Mouse (Mus musculus): ENCODE measurements around the gene Knstrn.
A peak's percentile ranks its signal among the peaks of the same experiment; 100 is the strongest.

Knstrn gene

DNA sequence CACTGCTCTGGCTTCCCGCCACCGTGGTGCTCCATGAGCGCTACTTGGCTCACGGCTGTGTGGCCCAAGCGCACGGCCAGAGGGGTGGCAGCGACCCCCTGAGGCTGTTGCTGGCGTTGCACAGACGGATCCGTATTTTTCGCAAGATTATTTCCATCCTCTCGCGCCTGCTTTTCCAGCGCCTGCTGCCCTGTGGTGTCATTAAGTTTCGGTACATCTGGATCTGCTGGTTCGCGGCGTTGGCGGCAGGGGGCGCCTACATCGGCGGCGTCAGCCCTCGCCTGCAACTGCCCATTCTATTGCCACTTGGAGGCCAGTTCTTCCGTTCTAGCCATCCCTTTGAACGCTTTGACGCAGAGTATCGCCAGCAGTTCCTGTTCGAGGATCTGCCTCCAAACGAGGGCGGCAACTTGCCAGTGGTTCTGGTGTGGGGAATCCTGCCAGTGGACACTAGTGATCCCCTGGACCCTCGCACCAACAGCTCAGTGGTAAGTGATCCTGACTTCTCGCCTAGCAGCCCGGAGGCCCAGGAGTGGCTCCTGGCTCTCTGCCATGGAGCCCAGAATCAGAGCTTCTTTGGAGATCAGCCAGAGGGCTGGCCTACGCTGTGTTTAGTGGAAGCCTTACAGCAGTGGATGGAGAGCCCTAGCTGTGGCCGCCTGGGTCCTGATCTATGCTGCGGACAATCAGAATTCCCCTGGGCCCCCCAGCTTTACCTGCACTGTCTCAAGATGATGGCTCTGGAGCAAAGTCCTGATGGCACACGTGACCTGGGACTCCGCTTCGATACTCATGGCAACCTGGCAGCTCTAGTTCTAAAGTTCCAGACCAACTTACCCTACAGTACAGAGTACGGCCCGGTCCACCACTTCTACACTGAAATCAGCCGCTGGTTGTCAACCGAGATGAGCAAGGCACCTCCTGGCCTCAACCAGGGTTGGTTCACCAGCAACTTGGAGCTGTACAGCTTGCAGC, 23.0 kb upstream of the Knstrn start:
- DNase-seq (ENCODE audit: low spot score in 2 of 2) = peak; percentile 47 to 70

DNA sequence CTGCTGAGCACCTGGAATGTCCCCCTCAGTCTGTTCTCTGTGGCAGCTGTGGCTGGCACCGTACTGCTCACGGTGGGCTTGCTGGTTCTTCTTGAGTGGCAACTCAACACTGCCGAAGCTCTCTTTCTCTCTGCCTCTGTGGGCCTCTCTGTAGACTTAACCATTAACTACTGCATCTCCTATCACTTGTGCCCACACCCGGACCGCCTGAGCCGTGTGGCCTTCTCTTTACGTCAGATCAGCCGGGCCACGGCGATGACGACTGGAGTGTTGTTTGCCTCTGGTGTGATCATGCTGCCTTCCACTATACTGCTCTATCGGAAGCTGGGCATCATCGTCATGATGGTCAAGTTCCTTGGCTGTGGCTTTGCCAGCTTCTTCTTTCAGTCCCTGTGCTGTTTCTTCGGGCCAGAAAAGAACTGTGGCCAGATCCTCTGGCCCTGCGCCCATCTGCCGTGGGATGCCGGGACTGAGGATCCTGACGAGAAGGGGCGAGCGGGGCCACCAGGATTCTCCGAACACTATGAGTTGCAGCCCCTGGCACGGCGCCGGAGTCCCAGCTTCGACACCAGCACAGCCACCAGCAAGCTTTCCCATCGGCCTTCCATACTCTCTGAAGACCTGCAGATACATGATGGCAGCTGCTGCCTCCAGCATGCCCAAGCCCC, 22.1 kb upstream of the Knstrn start:
- no peak for DNase-seq (ENCODE audit: low spot score in 2 of 2)

DNA sequence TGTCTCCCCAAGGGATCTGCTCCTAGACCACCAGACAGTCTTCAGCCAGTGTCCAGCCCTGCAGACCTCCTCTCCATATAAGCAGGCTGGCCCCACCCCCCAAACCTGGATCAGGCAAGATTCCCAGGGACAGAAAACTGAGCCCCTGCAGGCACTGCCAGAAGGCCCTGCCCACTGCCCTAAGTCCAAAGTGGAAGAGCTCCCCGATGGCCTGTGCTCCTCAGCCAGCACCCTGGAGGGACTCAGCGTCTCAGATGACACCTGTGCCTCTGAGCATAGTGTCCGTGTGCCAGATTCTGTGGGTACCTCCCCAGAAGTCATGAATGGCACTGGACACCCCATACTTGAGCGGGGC, 21.6 kb upstream of the Knstrn start:
- DNase-seq (ENCODE audit: low spot score in 2 of 2) = no peak

DNA sequence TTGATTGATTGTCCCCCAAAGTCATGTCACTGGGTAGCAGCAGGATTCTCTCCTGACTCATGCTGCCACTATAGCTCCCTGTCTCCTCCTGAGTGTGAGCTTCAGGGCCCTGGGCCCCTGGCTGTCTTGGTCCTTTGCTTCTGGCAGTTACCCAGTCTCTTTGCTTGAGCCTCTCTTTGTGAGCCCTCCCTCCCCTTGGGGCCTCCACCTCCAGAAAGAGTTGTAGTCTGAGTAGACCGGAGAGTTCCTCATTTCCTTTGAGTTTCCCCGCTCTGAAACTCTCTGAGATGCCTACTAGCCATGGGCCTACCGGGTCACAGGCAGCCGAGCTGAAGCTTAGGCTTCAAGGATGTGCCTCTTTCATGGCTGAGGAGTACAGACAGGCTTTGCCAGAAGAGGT, 20.2 kb upstream of the Knstrn start:
- DNase-seq (ENCODE audit: low spot score in 2 of 2) = no peak

DNA sequence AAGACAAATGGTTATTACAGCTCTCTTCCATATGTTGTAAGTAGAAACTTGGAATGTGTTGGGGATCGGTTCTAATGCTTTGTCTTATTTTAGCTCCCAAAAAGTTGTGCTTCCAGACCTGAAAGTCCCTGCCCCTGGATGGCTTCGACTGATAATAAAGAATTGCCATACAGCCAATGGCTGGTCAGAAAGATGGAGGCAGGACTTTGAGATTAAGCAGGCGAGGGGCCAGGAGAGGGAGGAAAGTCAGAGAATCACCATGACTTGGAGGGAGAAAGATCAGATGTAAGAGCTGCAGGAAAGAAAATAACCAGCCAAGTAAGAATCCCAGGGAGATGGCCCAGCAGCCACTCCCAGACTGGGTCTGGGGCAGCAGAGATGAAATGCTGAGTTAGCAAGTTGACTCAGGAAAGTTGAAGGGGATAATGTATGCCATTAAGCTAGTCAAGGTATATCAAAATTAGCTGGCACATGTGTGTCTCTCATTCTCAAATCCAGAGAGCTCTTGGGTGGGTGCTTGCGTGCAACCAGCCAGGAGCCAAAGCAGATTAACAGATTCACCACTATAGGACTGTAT, 11.2 kb upstream of the Knstrn start:
- no peak for DNase-seq (ENCODE audit: low spot score in 2 of 2)

DNA sequence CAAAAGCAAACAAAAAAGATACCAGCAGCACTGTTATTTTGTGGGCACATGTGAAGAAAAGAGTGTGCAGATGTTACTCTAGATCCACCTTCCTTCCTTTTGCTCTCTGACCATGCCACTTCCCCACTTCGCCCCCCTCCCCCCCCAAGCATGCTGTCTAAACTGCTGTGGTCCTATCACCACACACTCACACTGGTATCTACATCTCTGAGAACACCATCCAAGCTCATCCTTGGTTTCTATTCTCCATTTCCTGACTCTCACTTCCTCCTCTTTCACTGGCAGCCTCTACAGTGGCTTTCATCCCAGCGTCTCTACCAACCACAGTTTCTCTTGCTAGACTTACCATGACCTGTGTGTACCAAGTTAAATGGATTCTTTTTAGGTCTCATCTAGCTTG, 9.3 kb upstream of the Knstrn start:
- no peak for DNase-seq (ENCODE audit: low spot score in 2 of 2)

DNA sequence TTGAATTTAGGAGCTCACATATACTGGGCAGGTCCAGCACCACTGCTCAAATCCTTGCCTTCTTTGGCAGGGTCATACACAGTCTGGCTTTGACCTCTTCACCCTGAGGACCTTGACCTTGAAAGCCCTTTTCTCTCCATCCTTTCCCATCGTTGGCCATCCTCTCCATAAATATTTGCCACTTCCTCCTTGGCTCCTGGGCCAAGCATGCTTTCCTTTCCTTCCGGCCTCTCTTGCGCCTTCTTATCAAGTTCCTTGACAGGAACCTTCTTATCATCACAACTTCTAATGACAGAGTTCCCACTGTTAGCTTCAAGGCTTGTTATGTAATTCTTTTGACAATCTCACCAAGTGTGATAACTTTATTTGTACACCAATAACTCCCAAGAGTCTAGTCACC, 8.7 kb upstream of the Knstrn start:
- no peak for DNase-seq (ENCODE audit: low spot score in 2 of 2)

DNA sequence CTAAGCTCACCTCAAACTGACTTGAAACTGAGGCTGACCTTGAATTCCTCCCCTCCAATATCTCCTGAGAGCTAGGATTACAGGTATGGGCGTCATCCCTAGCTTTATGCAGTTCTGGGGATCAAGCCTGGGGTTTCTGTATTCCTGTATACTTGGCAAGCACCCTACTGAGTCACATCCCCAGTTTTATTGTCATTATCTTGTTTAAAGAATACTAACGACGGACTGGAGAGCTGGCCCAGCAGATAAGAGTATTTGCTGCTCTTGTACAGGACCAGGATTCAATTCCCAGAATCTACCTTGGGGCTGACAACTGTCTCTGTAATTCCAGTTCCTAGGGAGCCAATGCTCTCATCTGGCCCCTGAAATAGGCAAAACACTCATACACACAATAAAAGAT, 8.0 kb upstream of the Knstrn start:
- DNase-seq (ENCODE audit: low spot score in 2 of 2) = no peak

DNA sequence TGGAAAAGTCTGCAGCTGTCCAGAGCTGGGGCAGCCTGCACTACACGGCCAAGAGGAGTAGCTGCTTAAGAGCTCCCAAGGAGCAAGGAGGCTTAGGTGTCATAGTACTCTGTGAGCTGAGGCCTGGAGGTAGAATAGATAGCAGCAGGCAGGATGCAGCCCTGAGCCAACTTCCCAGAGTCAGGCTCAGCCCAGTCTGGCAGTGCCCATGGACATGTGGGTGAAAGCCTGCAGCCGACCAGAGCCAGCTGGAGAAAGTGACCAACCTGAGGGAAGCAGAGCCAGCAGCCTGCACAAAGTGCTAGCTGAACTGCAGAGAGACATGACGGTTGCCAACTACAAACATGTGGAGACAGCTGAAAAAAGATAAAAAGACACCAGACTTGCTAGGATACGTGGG, 6.9 kb upstream of the Knstrn start:
- peak in 1 of 2 experiments; percentile 28 for DNase-seq (ENCODE audit: low spot score in 2 of 2)

DNA sequence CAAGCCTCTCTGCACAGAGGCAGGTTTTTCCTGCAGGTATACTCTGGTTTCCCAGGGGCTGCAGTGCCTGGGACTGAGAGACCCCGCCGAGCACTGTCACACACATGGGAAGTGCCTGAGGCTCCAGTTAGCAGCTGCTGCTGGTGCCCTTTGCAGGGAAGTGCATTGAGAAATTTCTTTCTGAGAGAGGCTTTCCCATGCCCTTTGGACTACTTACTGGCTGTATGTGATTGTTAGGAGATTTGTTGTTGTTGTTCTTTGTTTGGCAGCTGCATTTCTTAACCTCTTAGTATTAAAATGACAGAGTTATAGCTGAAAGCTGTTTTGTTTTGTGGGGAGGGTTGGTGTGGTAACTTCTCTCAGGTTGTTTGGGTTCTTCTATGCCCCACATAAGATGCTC, 2.9 kb upstream of the Knstrn start:
- DNase-seq (ENCODE audit: low spot score in 2 of 2) = no peak

DNA sequence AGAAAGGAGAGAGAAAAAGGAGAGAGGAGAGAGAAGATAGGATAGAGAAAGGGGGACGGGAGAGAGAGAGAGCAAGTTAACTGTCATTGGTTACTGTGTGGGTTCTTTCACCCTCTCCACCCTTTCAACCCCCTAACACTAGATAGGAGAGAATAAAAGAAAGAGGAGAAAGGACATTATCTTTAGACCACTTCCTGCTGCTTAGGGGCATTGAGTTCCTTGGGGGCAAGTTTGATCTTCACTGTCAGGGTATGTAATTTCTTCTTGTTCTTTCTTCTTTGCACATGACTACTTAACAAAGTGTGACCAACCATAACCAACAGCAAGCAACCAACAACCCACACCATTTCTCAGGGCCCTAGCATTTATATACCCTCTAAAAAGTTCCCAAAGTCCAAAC, 1.1 kb upstream of the Knstrn start:
- no peak for DNase-seq (ENCODE audit: low spot score in 2 of 2)

DNA sequence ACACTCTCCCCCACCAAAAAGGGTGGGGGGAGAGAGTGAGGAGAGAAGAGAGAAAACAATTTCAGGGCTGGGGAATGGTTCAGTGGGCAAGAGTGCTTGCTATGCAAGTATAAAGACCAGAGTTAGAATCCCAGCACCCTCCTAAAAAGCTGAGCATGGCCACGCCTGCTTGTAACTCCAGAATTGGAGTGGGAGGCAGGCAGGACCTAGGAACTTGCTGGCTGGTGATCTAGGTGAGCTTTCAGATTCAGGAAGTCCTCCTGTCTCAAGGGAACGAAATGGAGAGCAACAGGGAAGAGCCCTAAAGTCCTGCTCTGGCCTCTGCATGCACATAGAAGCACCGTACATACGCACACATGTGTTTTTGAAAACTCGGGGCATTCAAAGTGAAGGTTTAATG, 9.0 kb downstream of the Knstrn start:
- no peak for DNase-seq (ENCODE audit: low spot score in 2 of 2)

DNA sequence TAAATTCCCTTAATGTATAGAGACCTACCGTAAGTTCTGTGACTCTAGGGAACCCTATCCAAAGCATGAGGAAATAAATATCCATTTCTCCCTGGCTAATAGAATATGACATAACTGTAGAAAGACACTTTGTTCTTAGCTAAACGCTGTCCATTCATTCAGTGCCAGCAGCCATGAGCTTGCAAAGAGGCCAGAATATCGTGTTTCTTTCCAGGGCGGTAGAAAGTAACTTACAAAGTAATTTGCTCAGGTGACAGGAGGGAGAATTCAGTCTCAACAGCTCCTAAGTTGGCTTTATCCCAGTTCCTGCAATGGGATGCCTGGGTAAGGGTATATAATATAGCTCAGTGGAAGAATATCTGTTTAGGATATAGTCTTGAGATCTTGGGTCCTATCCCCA, 10.6 kb downstream of the Knstrn start:
- no peak for DNase-seq (ENCODE audit: low spot score in 2 of 2)

DNA sequence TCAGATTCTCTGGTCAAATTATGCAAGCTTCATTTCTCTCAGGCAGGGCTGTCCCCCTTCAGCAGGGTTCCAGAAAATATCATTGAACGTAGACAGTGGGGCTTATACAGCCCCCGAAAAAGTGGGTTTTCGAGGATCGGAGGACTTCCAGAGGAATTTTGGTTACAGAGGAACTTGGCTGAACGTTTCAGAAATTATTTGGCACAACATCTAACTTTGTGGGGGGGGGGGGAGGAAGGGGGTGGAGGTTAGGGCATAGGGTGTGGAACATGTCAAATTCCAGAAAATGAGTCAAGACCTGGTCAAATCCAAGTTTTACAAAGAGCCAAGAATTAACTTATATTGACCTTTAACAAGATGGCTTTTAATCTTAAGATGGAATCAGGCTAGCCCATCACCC, 15.3 kb downstream of the Knstrn start:
- no peak for DNase-seq (ENCODE audit: low spot score in 2 of 2)

DNA sequence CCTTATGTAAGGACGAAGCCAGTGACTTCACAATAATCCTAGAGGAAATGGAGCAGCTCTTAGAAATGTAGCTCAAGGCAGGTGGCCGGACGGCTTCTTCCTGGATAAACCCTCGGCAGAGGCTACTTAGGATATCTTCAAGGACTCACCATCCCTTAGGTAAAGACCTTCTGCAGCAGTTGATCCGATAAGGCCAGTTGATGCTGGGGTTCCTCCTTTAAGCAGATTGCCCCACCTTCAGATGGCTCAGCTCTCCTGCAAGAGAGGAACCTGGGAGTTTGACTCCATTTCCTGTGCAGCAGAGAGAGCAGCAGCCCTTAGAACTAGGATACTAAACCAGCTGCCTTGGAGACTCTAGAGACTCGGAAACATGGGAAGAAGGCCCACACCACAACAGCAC, 20.3 kb downstream of the Knstrn start:
- DNase-seq (ENCODE audit: low spot score in 2 of 2) = no peak

DNA sequence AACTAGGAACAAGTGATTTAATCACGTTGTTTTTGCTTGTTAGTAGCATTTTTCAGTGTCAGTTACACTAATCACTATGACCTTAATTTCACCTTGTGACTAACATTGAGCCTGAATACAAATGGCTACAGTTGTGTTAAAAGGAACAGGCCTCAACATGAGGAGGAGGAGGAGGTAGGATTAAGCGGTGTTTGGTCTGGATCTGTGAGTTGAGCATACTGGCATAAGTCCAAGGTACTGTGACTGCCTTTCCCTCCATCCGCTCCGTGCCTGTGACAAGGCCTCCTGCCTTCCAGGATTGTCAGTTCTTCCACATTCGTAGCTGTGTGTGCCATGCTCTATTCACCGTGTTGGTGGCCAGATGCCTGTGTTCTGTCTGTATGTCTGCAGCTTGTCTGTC, 21.3 kb downstream of the Knstrn start:
- no peak for DNase-seq (ENCODE audit: low spot score in 2 of 2)

DNA sequence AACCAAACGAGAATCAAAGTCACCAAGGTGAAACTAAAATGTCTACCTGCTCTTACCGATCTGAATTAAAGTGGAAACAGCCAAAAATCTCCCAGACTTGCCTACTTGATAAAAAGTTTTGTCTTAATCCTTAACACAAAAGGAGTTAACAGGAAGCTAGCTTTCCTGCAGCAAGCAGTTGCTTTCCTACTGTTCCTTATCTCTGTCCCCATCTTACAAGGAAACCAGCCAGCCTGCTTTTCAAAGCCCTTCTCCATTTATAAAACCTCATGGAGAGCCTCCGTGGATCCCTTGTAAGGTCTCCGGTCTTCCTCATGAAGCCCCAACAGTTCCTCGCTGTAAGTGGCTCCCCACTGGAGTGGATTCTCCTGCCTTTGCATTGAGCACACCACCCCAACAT, 24.5 kb downstream of the Knstrn start:
- DNase-seq (ENCODE audit: low spot score in 2 of 2) = no peak

DNA sequence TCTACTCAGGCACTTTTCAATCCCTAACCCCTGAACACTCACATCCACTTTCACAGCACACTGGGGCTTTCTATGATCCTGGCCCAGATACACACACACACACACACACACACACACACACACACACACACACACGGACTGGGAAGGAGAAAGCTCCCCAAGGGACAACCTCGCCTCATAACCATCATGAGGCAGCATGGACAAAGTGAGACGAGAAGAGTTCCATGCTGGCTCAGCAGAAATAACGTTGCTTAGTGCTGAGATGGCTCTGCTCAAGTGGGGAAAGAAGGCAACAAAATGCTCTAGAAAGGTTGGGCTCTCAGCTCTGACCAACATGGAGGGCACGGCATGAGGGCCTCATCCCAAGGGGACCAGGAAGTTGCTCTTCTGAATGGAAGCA, 27.4 kb downstream of the Knstrn start:
- DNase-seq (ENCODE audit: low spot score in 2 of 2) = no peak

DNA sequence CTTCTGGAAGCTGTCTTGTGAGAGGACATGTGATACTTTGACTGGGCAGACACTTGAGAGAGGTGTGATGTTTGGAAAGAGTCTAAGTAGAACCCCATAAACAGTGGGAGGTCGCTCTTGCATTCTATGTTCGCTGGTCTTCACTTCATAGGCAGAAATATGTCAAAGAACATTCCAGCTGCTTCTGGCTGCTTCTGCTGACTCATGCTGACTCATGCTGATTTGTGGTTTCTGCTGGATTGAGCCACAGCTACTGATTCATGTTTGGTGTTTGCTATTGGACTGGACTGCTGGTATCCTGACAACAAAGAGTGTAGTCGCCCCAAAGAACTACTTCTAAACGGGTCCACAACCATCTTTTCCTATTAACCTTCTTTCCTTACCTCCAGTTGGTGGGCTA, 28.0 kb downstream of the Knstrn start:
- DNase-seq (ENCODE audit: low spot score in 2 of 2) = peak; percentile 5 to 8

DNA sequence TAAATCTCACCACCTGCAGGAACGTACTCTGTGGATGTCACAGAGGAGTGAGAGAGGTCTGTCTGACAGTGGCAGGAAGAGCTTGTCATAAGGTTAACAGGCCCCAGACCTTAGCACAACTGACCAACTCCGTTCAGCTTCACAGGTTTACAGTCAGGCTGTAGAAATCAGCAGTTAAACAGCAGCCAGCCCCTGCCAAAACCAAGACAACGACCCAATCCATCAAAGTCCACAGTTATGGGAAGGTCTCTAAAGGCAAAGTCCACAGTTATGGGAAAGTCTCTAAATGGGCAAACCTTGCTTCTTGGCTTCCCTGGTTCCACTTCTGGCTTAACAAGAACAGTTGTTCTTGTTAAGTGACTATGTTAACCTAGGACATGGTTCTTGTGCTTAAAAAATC, 30.6 kb downstream of the Knstrn start:
- DNase-seq (ENCODE audit: low spot score in 2 of 2) = no peak

DNA sequence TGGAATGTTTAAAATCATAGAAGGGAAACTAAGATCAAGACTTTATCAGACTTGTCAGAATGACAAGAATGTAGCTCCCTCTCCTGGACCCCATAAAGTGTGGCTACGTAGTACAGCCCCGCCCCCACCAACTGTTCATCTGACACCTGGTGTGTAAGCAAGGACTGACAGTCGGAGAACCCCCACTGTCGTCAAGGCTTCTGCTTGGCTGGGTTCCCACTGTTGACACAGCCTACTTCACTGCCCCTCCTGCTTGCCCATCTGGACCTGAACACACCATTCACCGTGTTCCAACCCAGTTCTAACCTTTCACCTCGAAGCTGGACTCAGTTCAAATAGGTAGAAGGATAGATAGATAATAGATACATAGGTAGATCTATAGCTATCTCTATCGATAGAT, 32.4 kb downstream of the Knstrn start:
- DNase-seq (ENCODE audit: low spot score in 2 of 2) = no peak

DNA sequence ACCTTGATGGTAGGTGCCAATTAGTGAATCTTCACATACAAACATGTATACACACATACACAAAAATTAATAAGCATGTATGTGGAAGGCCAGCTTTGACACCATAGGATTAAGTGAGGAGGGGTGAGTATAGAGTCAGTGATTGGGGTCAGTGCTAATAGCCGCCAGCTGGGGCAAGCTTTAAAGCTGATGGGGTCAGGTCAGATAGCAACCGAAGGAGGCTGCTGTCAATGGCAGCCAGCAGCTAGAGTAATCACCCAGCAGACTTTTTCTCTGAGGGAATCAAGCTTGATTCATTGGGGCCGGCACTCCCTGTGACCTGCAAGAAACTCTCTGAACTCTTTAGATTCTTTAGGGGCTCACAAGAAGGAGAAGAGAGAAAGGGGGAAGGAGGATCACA, 38.0 kb downstream of the Knstrn start:
- DNase-seq (ENCODE audit: low spot score in 2 of 2) = no peak

Data from urinary bladder, postnatal 36 days (tissue).